Mouse (Mus musculus): ENCODE measurements around the gene Fam57b. TPM values are rescaled to one million over a fixed set of nuclear protein-coding genes. Genes with fewer than 3 reads are reported as not detected.
A peak's percentile ranks its signal among the peaks of the same experiment; 100 is the strongest.
"Not testable (repeated sequence)": the region's sequence is repeated elsewhere in the genome, so short reads cannot be mapped to it uniquely, and the experiment has no call there.

The Fam57b gene
- total RNA-seq, 4 experiments from 2014 or later: 57.3 to 67.6 (median 62.6) TPM

DNA sequence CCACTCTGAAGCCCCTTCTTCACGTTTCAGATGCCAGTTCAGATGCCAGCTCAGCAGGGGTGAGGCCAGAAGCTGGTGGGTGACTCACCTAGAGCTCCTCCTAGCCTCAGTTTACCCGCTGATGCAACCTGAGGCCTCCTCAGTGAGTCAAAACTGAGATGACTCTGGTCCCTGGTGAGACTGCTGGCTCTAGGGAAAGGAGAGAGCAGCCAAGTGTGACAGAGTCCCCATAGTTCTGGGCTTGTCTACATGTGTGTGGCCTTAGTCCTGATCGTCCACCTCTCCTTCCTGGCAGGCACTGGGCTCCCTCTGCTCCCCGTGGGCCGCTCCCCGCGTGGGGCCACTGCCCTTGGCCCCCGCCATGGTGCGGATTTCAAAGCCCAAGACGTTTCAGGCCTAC lies 20.0 kb upstream of the Fam57b start:
- DNase-seq (ENCODE audit: low spot score in 2 of 2): no peak

DNA sequence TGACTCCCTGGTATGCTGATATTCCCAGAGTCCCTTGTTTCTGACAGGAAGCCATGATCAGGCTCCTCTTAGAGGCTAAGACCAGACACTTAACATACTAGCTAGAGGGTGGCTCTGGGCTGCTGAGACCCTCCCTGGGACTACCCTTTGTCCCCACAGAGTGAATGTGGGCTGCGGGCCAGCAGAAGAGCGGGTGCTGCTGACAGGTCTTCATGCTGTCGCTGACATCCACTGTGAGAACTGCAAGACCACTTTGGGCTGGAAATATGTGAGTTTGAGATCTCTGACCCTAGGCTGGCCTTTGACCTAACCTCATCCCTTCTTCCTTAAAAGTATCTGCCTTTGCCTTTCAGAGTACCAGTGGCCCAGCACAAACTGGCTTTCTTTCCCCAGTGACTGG lies 19.3 kb upstream of the Fam57b start:
- no peak for DNase-seq (ENCODE audit: low spot score in 2 of 2)

DNA sequence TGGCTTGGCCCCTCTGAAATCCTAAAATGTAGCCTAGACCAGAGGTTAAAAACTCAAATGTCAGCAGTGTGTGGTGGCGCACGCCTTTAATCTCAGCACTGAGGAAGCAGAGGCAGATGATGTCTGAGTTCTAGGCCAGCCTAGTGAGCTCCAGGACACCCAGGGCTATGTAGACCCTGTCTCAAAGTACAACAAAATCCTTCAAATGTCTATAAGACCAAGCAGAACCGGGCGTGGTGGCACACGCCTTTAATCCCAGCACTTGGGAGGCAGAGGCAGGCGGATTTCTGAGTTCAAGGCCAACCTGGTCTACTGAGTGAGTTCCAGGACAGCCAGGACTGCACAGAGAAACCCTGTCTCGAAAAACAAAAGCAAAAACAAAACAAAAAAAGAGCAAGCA lies 18.4 kb upstream of the Fam57b start:
- not testable (repeated sequence) for DNase-seq (ENCODE audit: low spot score in 2 of 2)

DNA sequence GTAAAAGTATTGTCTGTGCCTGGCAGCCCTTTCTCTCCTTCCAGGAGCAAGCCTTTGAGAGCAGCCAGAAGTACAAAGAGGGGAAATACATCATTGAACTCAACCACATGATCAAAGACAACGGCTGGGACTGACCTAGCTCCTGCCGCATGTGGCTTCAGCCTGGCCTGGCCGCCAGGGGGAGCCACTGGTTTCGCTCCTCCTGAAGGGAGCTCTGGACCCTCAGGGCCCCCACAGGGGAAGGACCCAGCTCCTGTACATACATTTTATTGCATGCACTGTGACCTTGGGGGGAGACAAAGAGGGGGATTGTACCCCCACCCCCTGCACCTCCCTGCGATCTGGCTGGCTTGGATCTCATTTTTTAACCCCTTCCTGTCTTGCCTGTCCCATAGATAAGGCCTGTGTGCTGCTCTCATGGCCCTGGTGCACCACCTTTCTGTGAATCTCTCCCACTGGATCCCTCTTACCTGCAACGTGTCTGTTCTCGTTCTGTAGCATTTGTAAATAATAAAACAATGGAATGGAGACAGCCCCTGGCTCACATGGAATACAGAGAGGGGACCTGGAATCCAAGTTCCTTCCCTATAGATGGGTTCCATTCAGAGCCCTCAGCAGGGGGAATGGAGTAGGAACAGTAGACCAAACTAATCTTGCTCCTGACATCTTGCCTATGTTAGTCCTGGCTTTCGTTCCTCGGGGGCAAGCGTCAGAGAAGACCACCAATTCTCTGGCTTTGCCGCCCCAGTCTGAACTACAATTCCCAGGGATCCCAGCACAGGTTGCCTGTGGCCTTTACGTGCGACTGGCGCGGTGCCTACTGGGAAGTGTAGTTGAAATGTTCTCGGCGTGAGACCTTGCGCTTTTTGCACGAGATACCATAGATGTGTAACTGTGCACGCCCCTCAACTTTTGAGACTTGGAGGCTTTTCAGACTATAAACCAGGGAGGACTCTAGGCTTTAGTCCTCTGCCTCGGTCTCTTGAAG lies 17.2 kb upstream of the Fam57b start:
- peak; percentile 76 to 85 for DNase-seq (ENCODE audit: low spot score in 2 of 2)

DNA sequence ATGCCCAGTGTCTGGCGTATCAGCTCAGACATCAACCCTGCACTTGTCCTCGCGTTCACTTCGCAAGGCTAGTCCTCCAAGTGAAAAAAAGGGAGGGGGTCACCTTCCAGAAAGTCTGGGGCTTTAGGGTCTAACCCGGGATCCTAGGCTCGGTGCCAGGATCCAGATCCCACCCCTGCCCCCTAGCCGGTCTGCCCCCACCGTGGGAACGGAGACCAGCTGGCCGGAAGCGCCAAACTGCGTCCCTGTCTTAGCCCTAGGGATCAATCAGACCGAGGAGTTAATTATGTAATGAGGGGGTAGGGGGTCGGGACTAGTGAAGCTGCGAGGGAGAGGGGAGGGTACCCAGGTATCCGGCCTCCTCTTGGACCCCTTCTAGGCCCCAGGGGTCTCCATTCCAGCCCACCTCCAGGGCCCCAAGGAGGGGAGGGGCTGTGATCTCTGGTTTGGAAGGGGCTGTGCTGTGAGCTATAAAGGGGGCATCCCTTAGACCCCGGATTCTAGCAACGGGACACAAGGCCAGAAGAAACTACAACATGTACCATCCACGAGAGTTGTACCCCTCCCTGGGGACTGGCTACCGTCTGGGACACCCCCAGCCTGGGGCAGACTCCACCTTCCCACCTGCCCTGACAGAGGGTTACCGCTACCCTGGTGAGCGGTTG lies 16.4 kb upstream of the Fam57b start, which contains the start of gene Tbx6:
Tbx6 (plus strand) TSS at position 513 of the 665 bp plus-strand sequence.
- no peak for DNase-seq (ENCODE audit: low spot score in 2 of 2)

DNA sequence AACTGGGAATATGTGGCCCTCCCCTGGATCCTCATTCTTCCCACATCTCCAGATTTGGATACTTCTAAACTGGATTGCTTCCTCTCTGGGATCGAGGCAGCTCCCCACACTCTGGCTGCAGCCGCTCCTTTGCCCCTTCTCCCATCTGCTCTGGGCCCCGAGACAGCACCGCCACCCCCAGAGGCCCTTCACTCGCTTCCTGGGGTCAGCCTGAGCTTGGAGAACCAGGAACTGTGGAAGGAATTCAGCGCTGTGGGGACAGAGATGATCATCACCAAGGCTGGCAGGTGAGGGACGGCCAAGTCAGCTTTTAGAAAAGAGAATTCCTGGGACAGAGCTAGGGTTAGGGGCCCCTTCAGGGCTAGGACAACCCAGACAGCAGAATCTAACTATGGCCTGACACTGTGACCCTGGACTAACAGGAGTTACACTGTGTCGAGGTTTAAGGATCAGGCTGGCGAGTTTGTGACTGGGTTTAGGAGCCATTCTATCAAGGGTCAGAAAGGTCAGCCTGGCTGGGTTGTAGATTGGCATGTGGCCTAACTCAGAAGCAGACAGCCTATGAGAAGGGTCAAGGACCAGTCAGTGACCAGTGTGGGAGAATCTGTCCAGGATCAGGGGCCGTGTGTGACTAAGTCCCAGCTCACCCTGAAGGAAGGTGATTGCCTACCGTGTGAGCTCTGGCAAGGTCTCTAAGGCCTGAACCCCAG lies 15.7 kb upstream of the Fam57b start:
- no peak for DNase-seq (ENCODE audit: low spot score in 2 of 2)

DNA sequence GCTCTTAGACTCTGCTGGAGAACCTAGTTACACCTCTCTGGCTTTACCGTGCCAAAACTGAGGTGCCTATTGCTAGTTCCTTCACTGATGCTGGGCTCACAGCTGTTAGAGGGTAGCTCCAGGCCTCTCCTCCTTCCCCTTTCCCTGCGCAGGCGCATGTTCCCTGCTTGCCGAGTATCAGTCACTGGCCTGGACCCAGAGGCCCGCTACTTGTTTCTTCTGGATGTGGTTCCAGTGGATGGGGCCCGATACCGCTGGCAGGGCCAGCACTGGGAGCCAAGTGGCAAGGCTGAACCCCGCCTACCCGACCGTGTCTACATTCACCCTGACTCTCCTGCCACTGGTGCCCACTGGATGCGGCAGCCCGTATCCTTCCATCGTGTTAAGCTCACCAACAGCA lies 14.8 kb upstream of the Fam57b start:
- DNase-seq (ENCODE audit: low spot score in 2 of 2): no peak

DNA sequence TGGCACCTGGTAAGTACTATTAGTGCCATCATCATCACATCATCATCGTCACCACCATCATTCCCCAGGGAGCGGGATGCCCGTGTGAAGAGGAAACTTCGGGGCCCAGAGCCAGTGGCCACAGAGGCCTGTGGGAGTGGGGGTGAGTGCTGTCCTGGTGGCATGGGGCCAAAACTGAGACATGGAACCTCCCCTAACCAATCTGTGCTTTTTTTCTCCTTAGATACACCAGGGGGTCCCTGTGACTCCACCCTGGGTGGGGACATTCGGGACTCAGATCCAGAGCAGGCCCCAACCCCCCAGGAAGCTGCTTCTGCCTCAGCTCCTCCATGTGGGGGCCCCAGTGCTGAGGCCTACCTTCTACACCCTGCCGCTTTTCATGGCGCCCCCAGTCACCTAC lies 13.0 kb upstream of the Fam57b start:
- DNase-seq (ENCODE audit: low spot score in 2 of 2): no peak

DNA sequence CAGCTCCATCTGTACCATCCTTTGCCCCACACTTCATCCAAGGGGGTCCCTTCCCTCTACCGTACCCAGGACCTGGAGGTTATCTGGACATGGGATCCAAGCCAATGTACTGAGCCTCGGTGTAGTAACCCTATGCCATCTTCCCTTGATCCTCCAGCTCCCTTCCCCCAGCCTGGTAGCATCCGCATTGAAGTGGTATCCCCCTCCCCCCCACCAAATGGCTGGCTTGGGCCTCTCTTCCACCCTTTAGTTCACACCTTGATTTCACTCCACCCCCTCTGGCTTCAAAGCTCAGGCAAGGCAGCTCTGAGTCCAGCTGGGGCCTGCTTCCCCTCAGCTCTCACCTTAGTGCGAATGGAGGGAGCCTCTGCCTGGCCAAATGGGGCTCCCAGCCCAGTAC lies 12.4 kb upstream of the Fam57b start:
- DNase-seq (ENCODE audit: low spot score in 2 of 2): no peak

DNA sequence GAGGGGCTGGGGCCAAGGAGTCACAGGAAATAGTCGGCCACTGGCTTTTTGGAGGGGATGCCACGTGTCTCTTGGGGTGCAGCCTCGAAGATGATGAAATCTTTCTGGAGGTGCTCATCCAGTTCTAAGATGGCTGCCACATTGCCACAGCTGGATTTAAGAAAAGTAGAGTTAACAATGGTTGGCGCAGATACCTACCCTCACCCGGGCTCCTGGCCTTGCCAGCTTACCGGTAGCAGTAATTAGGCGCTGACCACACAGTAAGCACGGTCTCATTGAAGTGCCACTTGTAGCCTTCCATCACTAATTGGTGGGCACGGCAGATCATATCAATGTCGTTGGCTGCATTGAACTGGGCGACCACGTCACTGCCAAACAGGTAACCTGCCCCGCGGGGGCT lies 11.3 kb upstream of the Fam57b start:
- no peak for DNase-seq (ENCODE audit: low spot score in 2 of 2)

DNA sequence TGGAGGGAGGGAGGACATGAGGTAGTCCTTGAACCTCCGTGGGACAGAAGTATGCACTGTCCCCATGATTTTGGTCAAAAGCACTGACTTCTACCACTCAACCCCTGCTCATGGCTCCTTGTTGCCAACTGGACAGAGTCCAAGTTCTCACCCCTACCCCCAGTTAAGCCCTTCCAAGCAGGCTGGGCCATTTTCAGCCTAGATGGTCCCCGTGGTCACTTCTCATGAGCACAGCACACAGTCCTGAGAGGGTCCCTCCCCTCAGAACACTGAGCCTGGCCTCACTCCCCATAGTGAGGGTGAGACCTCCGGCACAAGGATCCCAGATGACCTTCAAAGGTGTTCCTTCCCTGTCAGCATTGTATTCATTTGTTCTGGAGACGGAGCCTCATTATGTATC lies 8.3 kb upstream of the Fam57b start:
- no peak for DNase-seq (ENCODE audit: low spot score in 2 of 2)

DNA sequence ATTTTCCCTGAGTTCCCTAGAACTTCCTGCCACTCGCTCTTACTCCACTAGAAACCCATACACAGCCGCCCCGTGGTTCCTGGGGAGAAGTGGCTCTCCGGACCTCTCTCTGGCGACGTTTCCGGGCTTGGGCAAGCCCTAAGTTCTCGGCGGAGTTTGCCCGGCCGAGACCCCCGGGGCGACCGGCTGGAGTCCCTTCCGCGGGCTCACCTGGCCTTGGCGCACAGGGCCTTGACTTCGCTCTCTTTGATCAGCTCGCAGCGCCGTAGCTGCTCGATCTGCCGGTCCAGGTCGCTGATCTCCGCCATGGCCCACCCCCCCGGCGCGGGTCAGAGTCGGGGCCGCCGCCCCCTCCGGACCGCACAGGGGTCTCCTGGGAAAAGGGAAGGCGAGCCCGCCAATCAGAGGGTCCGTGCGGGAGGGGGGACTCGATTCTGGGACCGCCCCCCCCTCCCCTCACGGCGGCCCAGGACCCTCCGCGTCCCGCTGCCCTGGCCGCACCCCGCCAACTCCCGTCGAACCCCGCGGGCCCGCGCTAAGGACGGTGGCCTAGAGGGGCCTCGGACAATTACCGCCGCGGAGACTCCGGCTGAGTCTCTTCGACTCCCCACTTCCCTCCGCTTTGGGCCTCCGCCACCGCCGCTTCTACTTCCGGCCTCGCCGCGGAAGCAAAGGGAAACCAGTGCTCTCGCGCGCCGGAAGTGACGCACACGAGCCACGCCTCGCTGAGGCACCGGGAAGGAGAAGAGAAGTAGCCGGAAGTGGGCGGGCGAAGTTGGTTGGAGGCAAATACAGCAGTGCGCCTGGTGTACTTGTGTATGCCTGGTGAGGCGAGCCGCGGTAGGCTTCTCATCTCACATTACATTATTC lies 5.4 kb upstream of the Fam57b start, which contains the start of gene Ppp4c:
Ppp4c (minus strand) TSS at position 646 of the 870 bp plus-strand sequence.
- peak; percentile 94 to 96 for DNase-seq (ENCODE audit: low spot score in 2 of 2)

DNA sequence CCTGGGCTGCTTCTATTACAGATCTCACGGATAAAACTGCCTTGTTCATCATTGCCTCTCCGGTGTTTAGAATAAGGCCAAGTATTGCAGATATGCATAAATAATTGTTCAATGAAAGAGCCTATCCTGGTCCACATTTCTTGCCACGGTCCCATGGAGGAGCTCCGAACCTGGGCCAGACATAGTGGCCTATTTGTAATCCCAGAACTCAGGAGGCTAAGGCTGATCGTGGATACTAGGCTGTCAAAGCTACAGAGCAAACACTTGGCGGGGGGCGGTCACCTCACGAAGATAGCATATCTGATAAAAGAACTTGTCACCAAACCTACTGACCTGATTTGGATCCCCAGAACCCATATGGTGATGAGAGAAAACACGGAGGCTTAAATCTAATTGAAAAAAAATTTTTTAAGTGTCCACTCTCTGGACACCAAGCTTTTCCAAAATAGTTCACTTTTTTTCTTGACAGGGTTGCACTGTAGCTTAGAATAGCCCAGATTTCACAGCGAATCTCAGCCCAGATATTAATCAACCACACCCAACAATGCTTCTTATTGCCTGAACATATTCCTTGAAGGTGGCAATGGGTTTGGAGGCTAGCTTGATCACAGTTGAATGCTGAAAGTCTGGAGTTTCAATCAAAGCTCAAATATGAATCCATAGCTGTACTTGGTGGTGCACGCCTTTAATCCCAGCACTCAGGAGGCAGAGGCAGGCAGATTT lies 4.6 kb upstream of the Fam57b start:
- DNase-seq (ENCODE audit: low spot score in 2 of 2): no peak

DNA sequence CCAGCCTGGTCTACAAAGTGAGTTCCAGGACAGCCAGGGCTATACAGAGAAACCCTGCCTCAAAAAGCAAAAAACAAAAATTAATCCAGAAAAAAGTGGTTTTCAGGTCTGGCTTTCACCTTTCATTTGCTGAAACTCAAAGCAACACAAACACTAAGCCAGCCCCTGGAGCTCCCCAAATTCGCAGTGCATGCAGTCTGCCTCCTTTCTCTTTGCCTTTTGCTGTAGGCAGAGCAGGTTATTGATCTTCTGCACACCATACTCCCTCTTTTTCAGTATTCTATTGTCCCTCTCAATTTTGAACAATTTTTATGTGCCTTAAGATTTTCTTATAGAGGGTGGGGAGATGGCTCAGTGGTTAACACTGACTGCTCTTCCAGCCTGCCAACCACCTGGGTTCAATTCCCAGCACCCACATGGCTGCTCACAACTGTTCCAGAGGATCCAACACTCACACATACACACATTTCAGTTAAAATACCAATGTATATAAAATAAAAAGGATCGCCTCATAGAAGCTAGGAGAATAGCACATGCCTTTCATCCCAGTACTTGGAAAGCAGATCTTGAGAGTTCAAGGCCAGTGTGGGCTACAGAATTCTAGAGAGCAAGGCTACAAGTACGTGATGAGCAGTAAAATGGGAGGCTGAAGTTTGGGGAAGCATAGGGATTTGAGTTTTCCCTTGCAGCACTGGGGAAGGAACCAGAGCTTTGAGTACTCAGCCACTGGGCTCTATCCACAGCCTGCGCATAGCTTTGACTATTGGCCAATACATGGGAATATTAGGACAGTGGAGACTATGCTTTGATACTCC lies 3.8 kb upstream of the Fam57b start:
- DNase-seq (ENCODE audit: low spot score in 2 of 2): no peak

DNA sequence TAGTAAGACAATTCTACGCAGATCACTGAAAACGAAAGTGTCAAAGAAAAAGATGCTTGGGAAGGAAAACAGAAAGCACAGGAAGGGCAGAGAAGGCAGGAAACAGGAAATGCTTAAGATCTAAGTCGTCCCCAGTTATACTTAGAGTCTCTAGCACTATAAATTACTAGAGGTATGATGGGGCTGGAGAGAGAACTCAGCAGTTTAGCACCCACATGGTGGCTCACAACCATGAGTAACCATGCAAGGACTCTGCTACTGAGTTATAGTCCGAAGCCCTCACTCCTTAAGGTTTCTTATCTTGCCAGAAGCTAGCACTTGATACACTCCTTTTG lies 3.2 kb upstream of the Fam57b start:
- no peak for DNase-seq (ENCODE audit: low spot score in 2 of 2)

DNA sequence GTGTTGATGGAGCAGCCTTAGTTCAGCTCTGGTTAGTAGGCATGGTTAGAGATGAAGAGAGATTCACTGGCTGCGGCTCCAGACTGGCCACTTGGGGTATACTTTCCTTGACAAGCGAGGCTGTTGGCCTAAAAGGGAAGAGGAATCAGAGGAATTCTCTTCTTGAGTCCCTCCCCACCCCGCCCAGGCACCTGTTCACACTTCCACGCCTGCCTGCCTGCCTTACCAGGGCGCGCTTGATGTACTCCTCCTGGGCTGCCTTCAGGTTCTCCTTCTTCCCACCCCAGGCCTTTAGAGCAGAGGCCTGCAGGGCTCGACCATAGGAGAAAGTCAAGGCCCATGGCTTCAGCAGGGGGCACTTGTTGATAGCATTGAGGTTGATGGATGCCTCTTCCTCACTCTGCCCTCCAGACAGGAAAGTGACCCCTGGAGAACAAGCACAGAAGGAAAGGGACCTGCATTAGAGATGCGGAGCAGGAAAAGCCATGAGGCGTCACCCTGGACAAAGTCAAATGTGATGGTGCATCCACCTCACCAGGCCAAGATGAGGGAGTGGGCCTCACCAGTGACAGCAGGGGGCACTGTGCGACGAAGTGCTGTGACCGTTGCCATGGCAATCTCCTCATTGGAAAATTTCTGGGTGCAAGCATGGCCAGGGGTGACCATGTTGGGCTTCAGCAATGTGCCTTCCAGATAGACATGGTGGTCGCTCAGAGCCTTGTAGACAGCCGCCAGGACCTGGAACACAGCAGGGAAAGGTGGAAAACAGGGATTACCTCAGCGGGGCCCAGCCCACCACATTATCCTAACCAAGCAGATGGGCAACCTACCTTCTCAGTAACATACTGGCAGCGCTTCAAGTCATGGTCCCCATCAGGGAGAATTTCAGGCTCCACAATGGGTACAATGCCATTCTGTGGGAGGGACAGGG lies 1.8 kb upstream of the Fam57b start:
- no peak for DNase-seq (ENCODE audit: low spot score in 2 of 2)

DNA sequence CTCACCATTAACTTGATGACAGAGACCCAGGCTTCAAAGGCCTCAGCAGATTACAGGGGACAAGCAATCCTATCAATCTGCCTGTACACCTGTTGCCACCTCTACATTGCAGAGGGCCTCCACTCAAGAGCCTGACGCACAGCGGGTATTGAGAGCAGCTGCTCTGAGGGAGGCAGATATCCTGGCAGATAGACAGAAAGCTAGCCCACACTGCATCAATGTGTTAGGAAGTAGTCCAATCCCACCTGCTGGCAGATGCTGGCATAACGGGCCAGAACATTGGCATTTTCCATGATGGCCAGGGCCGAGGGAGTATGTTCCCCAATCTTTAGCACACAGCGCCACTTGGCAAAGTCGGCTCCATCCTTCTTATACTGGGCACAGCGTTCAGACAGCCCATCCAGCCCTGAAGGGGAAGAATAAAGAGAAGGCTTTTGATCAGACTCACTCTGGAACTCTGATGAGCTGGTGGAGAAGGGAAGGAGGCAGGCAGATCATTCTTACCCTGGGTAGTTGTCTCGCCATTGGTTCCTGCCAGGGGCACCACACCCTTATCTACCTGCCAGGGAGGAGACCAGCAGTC lies 1.0 kb upstream of the Fam57b start:
- peak; percentile 77 for DNase-seq (ENCODE audit: low spot score in 2 of 2)

Data from layer of hippocampus, adult 8-10 months (tissue).